Mouse (Mus musculus): ENCODE data around the gene Fbxw7.

DNA sequence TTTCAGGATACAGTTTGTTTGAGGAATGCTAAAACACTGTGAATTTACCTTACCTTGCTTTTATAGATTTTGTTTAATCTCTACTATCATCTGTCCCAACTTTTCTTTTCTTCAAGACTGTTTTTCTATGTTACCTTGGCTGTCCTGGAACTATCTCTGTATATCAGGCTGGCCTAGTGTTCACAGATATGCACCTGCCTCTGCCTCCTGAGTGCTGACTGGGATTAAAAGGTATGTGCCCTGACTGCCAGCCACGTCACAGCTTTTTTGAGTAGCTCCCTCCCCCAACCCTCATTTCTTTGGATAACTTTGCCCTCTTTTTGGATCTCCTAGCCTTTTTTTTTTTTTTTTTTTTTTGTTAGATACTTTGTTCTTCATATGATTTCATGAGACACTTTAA lies 1.9 kb downstream of the Fbxw7 start:
- no peak for TF ChIP-seq CTCF (IDR thresholded peaks at IDR 0.05; ENCODE audit: borderline replicate concordance, insufficient read depth, low read length)
- TF ChIP-seq POLR2A (IDR thresholded peaks at IDR 0.05; ENCODE audit: low read depth, low read length) = no peak

All from embryonic fibroblast, embryonic 13.5 days (primary cell).